Mouse (Mus musculus): Measurements from ENCODE around the gene Rab38. TPM values are rescaled to one million over a fixed set of nuclear protein-coding genes. Genes with fewer than 3 reads are reported as not detected.

Rab38 gene
- polyA plus RNA-seq, 1 experiment = 1.8 TPM

GRCm38 (mm10) chr7:88443435-88443834 is 13.4 kb downstream of the Rab38 start:
- TF ChIP-seq POLR2A (IDR thresholded peaks at IDR 0.05; ENCODE audit: borderline replicate concordance, extremely low read depth, insufficient read depth, insufficient read length, poor library complexity, severe bottlenecking) (no peak), CTCF (IDR thresholded peaks at IDR 0.05; ENCODE audit: borderline replicate concordance, extremely low read depth, insufficient read depth, insufficient read length) (no peak)
- DNase-seq (ENCODE audit: low read depth) = no peak

- no peak for DNase-seq (ENCODE audit: low read depth)
- TF ChIP-seq POLR2A (IDR thresholded peaks at IDR 0.05; ENCODE audit: borderline replicate concordance, extremely low read depth, insufficient read depth, insufficient read length, poor library complexity, severe bottlenecking) (no peak), CTCF (IDR thresholded peaks at IDR 0.05; ENCODE audit: borderline replicate concordance, extremely low read depth, insufficient read depth, insufficient read length) (no peak)
Observed at GRCm38 (mm10) chr7:88445320-88445903, 15.3 kb downstream of the Rab38 start.

GRCm38 (mm10) chr7:88453234-88453633 is 23.2 kb downstream of the Rab38 start:
- DNase-seq (ENCODE audit: low read depth) = no peak
- TF ChIP-seq POLR2A (IDR thresholded peaks at IDR 0.05; ENCODE audit: borderline replicate concordance, extremely low read depth, insufficient read depth, insufficient read length, poor library complexity, severe bottlenecking) (no peak), CTCF (IDR thresholded peaks at IDR 0.05; ENCODE audit: borderline replicate concordance, extremely low read depth, insufficient read depth, insufficient read length) (no peak)

GRCm38 (mm10) chr7:88457827-88458226 is 27.8 kb downstream of the Rab38 start:
- TF ChIP-seq POLR2A (IDR thresholded peaks at IDR 0.05; ENCODE audit: borderline replicate concordance, extremely low read depth, insufficient read depth, insufficient read length, poor library complexity, severe bottlenecking) (no peak), CTCF (IDR thresholded peaks at IDR 0.05; ENCODE audit: borderline replicate concordance, extremely low read depth, insufficient read depth, insufficient read length) (no peak)
- no peak for DNase-seq (ENCODE audit: low read depth)

DNA sequence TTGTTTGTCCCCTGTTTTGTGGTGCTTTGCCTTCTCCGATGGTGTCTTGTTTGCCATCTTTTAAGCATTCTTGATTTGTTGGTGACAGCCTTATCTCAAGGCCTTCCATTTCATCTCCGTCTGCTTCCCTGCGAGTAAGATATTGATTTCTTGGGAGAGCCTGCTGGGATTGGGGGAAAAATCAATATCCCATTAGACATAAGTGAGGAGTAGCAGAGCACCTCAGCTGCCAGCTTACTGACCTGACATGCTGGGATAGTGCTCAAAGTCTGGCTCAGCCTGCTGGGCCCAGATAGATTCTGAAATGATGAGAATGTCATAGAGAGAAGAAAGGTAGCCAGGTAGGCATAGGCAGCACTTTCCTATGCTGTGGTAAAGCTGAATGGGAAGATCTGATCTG is 37.7 kb downstream of the Rab38 start:
- TF ChIP-seq POLR2A (IDR thresholded peaks at IDR 0.05; ENCODE audit: borderline replicate concordance, extremely low read depth, insufficient read depth, insufficient read length, poor library complexity, severe bottlenecking) = no peak
- no peak for TF ChIP-seq CTCF (IDR thresholded peaks at IDR 0.05; ENCODE audit: borderline replicate concordance, extremely low read depth, insufficient read depth, insufficient read length)
- peak; percentile 51 for DNase-seq (ENCODE audit: low read depth)

GRCm38 (mm10) chr7:88482110-88482619 is 52.1 kb downstream of the Rab38 start:
- DNase-seq (ENCODE audit: low read depth) = no peak
- TF ChIP-seq CTCF (IDR thresholded peaks at IDR 0.05; ENCODE audit: borderline replicate concordance, extremely low read depth, insufficient read depth, insufficient read length) = no peak
- TF ChIP-seq POLR2A (IDR thresholded peaks at IDR 0.05; ENCODE audit: borderline replicate concordance, extremely low read depth, insufficient read depth, insufficient read length, poor library complexity, severe bottlenecking) = no peak

GRCm38 (mm10) chr7:88482628-88483027 is 52.6 kb downstream of the Rab38 start:
- no peak for TF ChIP-seq POLR2A (IDR thresholded peaks at IDR 0.05; ENCODE audit: borderline replicate concordance, extremely low read depth, insufficient read depth, insufficient read length, poor library complexity, severe bottlenecking)
- TF ChIP-seq CTCF (IDR thresholded peaks at IDR 0.05; ENCODE audit: borderline replicate concordance, extremely low read depth, insufficient read depth, insufficient read length) = no peak
- DNase-seq (ENCODE audit: low read depth) = no peak

GRCm38 (mm10) chr7:88491020-88491419 is 60.9 kb downstream of the Rab38 start:
- DNase-seq (ENCODE audit: low read depth) = peak; percentile 64
- no peak for TF ChIP-seq CTCF (IDR thresholded peaks at IDR 0.05; ENCODE audit: borderline replicate concordance, extremely low read depth, insufficient read depth, insufficient read length)

GRCm38 (mm10) chr7:88502217-88502817 is 72.2 kb downstream of the Rab38 start:
- TF ChIP-seq CTCF (IDR thresholded peaks at IDR 0.05; ENCODE audit: borderline replicate concordance, extremely low read depth, insufficient read depth, insufficient read length) (no peak), POLR2A (IDR thresholded peaks at IDR 0.05; ENCODE audit: borderline replicate concordance, extremely low read depth, insufficient read depth, insufficient read length, poor library complexity, severe bottlenecking) (no peak)

GRCm38 (mm10) chr7:88509748-88510147 is 79.7 kb downstream of the Rab38 start:
- no peak for DNase-seq (ENCODE audit: low read depth)
- TF ChIP-seq POLR2A (IDR thresholded peaks at IDR 0.05; ENCODE audit: borderline replicate concordance, extremely low read depth, insufficient read depth, insufficient read length, poor library complexity, severe bottlenecking) (no peak), CTCF (IDR thresholded peaks at IDR 0.05; ENCODE audit: borderline replicate concordance, extremely low read depth, insufficient read depth, insufficient read length) (no peak)

More at GRCm38 (mm10) chr7:88502217-88502817, 72.2 kb downstream of the Rab38 start:
- no peak for DNase-seq (ENCODE audit: low read depth)

DNA sequence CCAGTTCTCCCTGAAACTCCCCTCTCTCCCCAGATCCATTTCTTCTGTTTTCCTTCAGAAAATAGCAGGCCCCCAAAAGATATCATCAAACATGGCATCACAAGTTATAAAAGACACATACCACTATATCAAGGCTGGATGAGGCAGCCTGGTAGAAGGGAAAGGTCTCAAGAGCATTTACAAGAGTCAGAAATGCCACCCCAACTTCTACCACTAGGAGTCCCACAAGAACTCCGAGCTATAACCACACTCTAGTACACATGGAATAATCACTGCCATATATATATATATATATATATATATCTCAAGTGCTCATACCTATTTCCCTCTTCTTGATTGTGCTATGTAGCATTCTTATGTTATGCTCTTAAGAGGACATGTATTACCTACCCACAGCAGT is 92.4 kb downstream of the Rab38 start:
- no peak for TF ChIP-seq CTCF (IDR thresholded peaks at IDR 0.05; ENCODE audit: borderline replicate concordance, extremely low read depth, insufficient read depth, insufficient read length)
- TF ChIP-seq POLR2A (IDR thresholded peaks at IDR 0.05; ENCODE audit: borderline replicate concordance, extremely low read depth, insufficient read depth, insufficient read length, poor library complexity, severe bottlenecking) = no peak
- no peak for DNase-seq (ENCODE audit: low read depth)

DNA sequence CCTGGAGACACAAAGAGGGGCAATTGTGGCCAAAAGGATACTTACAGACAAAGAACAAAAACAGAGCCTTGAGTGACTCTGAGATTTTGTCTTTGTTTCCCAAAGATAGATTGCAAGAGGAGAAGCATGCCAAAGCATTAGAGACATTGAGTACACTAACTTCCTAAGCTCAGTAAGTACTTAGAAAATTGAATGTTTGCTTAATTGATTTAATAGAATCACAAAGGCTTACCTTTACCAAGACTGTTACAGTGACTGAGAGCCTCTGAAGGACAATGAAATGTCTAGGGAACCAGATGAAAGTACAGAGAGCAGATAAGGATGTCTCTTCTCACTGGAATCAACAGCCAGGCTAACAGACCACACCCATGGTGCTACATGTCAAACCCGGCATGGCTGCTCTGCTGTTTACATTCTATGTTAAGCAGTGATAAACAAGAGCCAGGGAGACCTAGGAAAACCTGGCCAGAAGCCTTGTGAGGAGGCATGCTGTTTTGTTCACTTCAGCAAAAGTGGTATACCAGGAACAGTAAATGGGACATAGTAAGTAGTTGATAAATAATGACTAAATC is 97.1 kb downstream of the Rab38 start:
- TF ChIP-seq POLR2A (IDR thresholded peaks at IDR 0.05; ENCODE audit: borderline replicate concordance, extremely low read depth, insufficient read depth, insufficient read length, poor library complexity, severe bottlenecking) (no peak), CTCF (IDR thresholded peaks at IDR 0.05; ENCODE audit: borderline replicate concordance, extremely low read depth, insufficient read depth, insufficient read length) (no peak)
- DNase-seq (ENCODE audit: low read depth) = no peak
